In the genomic region with DNA sequence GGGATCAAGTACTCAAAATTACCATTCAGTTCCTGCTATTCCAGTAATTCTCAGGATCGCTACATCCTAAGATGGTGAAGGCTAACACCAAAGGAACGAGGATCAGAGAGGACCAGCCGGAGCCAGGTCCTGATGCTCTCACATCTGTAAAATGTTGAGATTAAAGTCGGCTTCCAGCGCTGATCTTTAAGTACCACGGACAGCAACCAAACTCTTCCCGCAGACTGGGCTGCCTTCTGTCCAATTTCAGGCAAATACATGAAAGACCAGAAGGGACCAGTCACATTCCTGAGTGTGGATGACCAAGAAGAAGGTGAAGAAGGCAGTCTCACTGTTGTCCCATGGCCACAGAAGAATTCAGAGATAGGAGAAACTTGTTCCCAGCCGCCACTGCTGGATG, we compare ENCODE assay signal across 16 mouse cellular contexts.
A peak's percentile ranks its signal among the peaks of the same experiment; 100 is the strongest.
DNase-seq lines count a peak whose midpoint lies in the region; ATAC-seq and TF ChIP-seq lines count a peak whose summit lies in the region.
"Had no signal": no experiment of that assay in that cellular context is flagged by ENCODE, and none has a peak within 500 bp of the region (broad histone marks: within the 10 kb centered on the region; RNA-seq: fewer than 3 reads in every experiment).

No protein-coding gene starts in this region.

- no peak overlapping the region for H3K4me3 ChIP-seq in kidney, embryonic 16.5 days (ENCODE audit: low read length)
- H3K4me3 ChIP-seq in ES-E14 (ENCODE audit: insufficient read depth in 1 of 2, low read depth in 1 of 2, low read length in 2 of 2, poor library complexity in 1 of 2, severe bottlenecking in 1 of 2), result no peak overlapping the region
- no peak overlapping the region for H3K4me3 ChIP-seq in forebrain, postnatal 0 days (ENCODE audit: low read depth, low read length)
- H3K4me3 ChIP-seq: embryonic facial prominence, embryonic 15.5 days; heart, embryonic 13.5 days; intestine, embryonic 15.5 days; limb, embryonic 15.5 days had no signal

- no peak for ATAC-seq in kidney, embryonic 16.5 days (ENCODE audit: low FRiP score, low TSS enrichment)
- no peak for ATAC-seq in forebrain, postnatal 0 days
- ATAC-seq: intestine, embryonic 15.5 days had no signal

- H3K9ac ChIP-seq in kidney, embryonic 16.5 days (replicated peaks; ENCODE audit: low read length), result no peak overlapping the region
- no peak overlapping the region for H3K9ac ChIP-seq in ES-E14 (ENCODE audit: insufficient read depth, low read depth, low read length, poor library complexity, severe bottlenecking)
- H3K9ac ChIP-seq in forebrain, postnatal 0 days, result no peak overlapping the region
- H3K9ac ChIP-seq: embryonic facial prominence, embryonic 15.5 days; heart, embryonic 13.5 days; intestine, embryonic 15.5 days; limb, embryonic 15.5 days had no signal

- H3K36me3 ChIP-seq in kidney, embryonic 16.5 days (ENCODE audit: insufficient read depth, low read length), result no peaks in the 10 kb centered on the region
- H3K36me3 ChIP-seq in ES-E14 (ENCODE audit: control insufficient read depth, insufficient read depth, low read length, poor library complexity, severe bottlenecking), result no peaks in the 10 kb centered on the region
- no peaks in the 10 kb centered on the region for H3K36me3 ChIP-seq in forebrain, postnatal 0 days (ENCODE audit: insufficient read depth)
- H3K36me3 ChIP-seq: embryonic facial prominence, embryonic 15.5 days; heart, embryonic 13.5 days; intestine, embryonic 15.5 days; limb, embryonic 15.5 days had no signal

- no peak overlapping the region for H3K4me2 ChIP-seq in kidney, embryonic 16.5 days (replicated peaks; ENCODE audit: low read depth, low read length)
- no peak overlapping the region for H3K4me2 ChIP-seq in forebrain, postnatal 0 days (ENCODE audit: low read depth)
- H3K4me2 ChIP-seq: embryonic facial prominence, embryonic 15.5 days; heart, embryonic 13.5 days; intestine, embryonic 15.5 days; limb, embryonic 15.5 days had no signal

- H3K27ac ChIP-seq in kidney, embryonic 16.5 days (ENCODE audit: low read length), result no peak overlapping the region
- no peak overlapping the region for H3K27ac ChIP-seq in ES-E14 (ENCODE audit: insufficient read depth, low read depth, low read length, poor library complexity, severe bottlenecking)
- no peak overlapping the region for H3K27ac ChIP-seq in forebrain, postnatal 0 days (ENCODE audit: low read depth, low read length)
- H3K27ac ChIP-seq: embryonic facial prominence, embryonic 15.5 days; heart, embryonic 13.5 days; intestine, embryonic 15.5 days; limb, embryonic 15.5 days had no signal

- no peaks in the 10 kb centered on the region for H3K4me1 ChIP-seq in kidney, embryonic 16.5 days (ENCODE audit: insufficient read depth, low read length)
- no peaks in the 10 kb centered on the region for H3K4me1 ChIP-seq in ES-E14 (ENCODE audit: control insufficient read depth in 2 of 2, insufficient read depth in 2 of 2, low read length in 2 of 2, poor library complexity in 1 of 2)
- H3K4me1 ChIP-seq in forebrain, postnatal 0 days (ENCODE audit: insufficient read depth), result no peaks in the 10 kb centered on the region
- H3K4me1 ChIP-seq: embryonic facial prominence, embryonic 15.5 days; heart, embryonic 13.5 days; intestine, embryonic 15.5 days; limb, embryonic 15.5 days had no signal

- no peak for TF ChIP-seq CTCF in forebrain, postnatal 0 days (IDR thresholded peaks at IDR 0.05; ENCODE audit: low read depth)

- peak; percentile 56 to 66 for DNase-seq in kidney, postnatal 4 days
- peak; percentile 34 for DNase-seq in ES-E14 (ENCODE audit: low read depth, low spot score)
- peak; percentile 49 for DNase-seq in R1 (ENCODE audit: low read depth, low spot score)
- peak; percentile 68 for DNase-seq in forelimb bud, embryonic 11.5 days (ENCODE audit: low read depth, low spot score)
- DNase-seq in urinary bladder, postnatal 10 days (ENCODE audit: low spot score), result no peak
- no peak for DNase-seq in forebrain, postnatal 0 days
- DNase-seq in frontal cortex, postnatal 25 days (ENCODE audit: low spot score in 2 of 2), result no peak
- DNase-seq: adrenal gland, postnatal 25 days; cerebellum, adult 18-20 months; layer of hippocampus, adult 9-11 months; right cerebral cortex, adult 18-20 months had no signal

- WGBS in kidney, embryonic 16.5 days, result 31% methylated on average over 8 of the region's 8 CpGs
- WGBS in forebrain, postnatal 0 days, result 33% methylated on average over 8 of the region's 8 CpGs

- in situ Hi-C loops in ES-E14 (cut with MboI; ENCODE audit: low sequenced_read_pairs in 2 of 2, unreplicated experiment in 2 of 2), result no loop called here

- no peaks in the 10 kb centered on the region for H3K9me3 ChIP-seq in kidney, embryonic 16.5 days (ENCODE audit: low read length)
- H3K9me3 ChIP-seq in ES-E14 (ENCODE audit: control insufficient read depth, insufficient read depth, low read depth, low read length), result no peaks in the 10 kb centered on the region
- H3K9me3 ChIP-seq in forebrain, postnatal 0 days (ENCODE audit: low read length), result no peaks in the 10 kb centered on the region
- H3K9me3 ChIP-seq: embryonic facial prominence, embryonic 15.5 days; heart, embryonic 13.5 days; intestine, embryonic 15.5 days; limb, embryonic 15.5 days had no signal

- peaks cover 8% of the 10 kb centered on the region for H3K27me3 ChIP-seq in kidney, embryonic 16.5 days (ENCODE audit: insufficient read depth, low read length)
- no peaks in the 10 kb centered on the region; the same call in 1 of the 2 replicates for H3K27me3 ChIP-seq in forebrain, postnatal 0 days (ENCODE audit: insufficient read depth, low read length)
- H3K27me3 ChIP-seq: embryonic facial prominence, embryonic 15.5 days had no signal

TF ChIP-seq in ES-E14, 5 proteins besides CTCF, POLR2A, EP300 and RAD21:
- TF ChIP-seq MAFK (IDR thresholded peaks at IDR 0.05; ENCODE audit: insufficient read depth, low read depth, low read length) (no peak), ZNF384 (IDR thresholded peaks at IDR 0.05; ENCODE audit: low read depth, low read length) (no peak), ZC3H11A (IDR thresholded peaks at IDR 0.05; ENCODE audit: borderline replicate concordance, low read depth, low read length) (no peak), HCFC1 (IDR thresholded peaks at IDR 0.05; ENCODE audit: borderline replicate concordance, insufficient read depth, low read length) (no peak), CHD2 (IDR thresholded peaks at IDR 0.05; ENCODE audit: low read depth, low read length) (no peak)

Comparison
In these comparisons a context has a peak if more than half of its experiments do, and no peak if none do; other contexts are left out.
1. DNase-seq: peak in kidney, postnatal 4 days (2 of 2), ES-E14 (single experiment), R1 (single experiment) and forelimb bud, embryonic 11.5 days (single experiment); none in urinary bladder, postnatal 10 days (single experiment), forebrain, postnatal 0 days (single experiment) and frontal cortex, postnatal 25 days (0 of 2).